Mouse (Mus musculus): ENCODE results near the gene Adam19.
A peak's percentile ranks its signal among the peaks of the same experiment; 100 is the strongest.

Gene Adam19

GRCm38 (mm10) chr11:46109206-46109605, 53.4 kb downstream of the Adam19 start:
- DNase-seq, result no peak

DNA sequence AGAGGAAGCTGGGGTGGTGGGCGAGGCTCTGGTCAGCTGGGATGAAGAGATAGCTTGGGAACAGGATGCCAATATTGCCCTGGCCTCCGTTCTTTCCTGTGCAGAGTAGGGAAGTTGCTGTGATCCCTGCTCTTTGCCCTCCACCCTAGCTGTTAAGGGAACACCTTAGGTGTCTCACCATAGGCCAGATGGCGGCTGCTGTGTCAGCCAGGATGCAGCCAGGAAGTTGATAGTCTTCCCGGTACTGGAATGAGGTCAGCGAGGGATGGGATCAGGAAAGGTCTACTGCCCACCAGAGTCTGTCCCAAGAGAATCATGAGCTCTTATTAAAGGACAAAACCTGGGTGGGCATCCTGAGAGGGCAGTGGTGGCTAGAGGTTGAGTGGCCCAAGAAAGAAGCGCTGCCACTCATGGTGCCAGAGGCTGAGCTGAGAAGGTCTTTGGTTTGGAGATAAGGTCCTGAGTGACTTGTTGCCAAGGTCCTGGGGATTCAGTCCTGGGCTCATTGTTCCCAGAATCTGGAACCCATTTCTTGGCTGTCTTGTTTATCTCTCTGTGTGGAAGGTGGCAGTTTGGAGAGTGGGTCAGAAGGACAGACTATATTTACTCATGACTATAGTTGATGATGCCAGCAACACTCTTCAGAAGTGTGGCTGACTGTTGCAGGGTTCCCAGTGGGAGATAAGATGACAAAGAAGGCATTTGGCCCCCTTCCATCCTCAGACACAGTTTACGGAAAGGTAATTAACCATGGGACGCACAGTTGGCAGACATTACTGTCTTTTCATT, 54.6 kb downstream of the Adam19 start:
- DNase-seq, result no peak

GRCm38 (mm10) chr11:46110945-46111287, 55.1 kb downstream of the Adam19 start:
- DNase-seq, result no peak

DNA sequence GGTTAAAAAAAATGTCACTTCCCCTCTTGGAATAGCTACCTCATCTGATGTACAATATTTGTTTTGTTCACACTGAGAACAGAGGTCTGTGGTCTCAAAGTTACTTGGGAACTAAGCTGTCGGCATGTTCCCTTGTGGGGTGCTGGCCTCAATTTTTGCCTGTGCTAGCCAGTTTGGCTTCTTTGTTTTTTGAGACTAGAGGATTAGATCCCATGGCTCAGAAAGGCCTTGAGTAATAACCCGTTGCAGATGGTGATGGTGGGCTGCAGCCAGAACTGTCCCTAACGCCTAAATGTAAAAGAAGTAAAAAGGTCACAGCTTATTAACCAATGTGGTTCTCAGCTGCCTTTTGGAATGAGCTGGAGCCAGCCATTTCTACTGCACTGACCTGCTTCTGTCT, 57.4 kb downstream of the Adam19 start:
- no peak for DNase-seq

GRCm38 (mm10) chr11:46114221-46114620, 58.4 kb downstream of the Adam19 start:
- peak; percentile 29 for DNase-seq

DNA sequence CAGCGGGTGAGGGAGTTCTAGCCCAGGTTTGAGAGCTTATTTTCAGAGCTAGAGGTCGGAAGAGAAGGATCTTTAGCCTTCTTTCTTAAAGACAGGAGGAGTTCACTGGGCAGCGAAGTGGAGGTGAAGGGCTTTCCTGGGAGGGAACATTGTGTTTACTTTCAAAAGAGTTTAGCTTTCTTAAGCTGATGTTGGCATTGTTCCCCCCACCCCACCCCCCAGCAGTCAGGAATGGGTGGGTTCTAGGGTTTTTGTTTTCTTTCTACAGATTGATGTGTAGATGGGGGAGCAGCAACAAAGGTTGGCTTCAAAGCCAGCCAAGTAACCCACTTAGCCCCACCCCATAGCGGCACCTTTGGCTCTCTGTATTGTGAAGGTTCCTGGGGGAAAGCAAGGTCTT, 59.2 kb downstream of the Adam19 start:
- no peak for DNase-seq

DNA sequence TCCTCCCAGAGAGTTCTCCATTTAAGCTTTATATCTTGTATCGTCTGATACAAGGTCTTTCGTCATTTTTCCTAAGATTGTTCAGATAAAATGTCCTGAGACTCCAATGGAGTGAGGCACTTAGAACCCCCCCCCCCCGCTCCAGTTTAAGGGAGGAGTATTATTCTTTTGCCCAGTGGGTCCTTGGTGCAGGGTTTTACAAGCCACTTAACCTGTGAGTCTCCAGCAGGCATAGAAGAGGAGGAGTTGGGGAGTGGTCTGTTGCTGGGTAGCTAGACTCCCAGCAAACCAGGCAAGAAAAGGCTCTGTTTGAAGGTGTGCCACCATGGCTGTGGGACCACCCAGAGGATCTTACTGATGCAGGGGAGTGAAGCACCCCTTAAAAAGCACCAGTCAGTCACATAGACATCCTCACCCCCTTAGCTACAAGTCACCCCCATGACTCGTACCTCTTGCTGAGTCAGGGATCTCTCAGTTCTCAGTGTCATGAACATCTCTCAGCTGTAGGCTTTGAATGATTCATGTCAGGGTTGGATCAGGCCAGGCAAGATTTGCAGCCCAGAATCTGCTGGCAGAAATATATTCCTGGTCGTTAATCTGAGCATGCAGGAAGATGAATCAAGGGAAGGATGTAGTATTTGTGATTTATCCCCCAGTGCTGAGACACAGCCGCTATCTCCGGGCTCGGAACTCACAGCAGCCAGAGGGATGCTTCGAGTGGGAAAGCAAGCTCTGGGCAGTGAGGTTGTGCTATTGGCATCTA, 59.8 kb downstream of the Adam19 start:
- no peak for DNase-seq

- DNase-seq, result no peak
Observed at GRCm38 (mm10) chr11:46116510-46116909, 60.7 kb downstream of the Adam19 start.

GRCm38 (mm10) chr11:46119624-46120023, 63.8 kb downstream of the Adam19 start:
- DNase-seq, result no peak

DNA sequence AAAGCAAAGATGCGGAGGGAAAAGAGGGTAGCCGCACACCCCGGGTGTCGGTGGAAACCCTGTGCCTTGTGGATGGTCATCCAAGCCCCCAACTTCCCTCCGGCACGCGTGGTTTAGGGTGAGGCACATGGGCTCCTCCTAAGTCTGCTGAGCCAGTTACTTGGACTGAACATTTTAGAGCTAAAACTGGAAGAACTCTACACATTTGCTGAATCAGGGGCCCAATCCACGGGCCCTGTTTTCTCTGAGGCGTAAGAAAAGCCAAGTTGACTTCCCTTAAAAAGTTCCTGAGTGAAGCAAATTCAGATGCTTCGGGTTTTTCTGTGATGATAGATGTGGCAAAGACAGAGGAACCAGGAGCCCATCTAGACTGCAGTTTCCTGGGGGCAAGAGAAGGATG, 64.3 kb downstream of the Adam19 start:
- DNase-seq, result no peak

- DNase-seq, result no peak
Observed at GRCm38 (mm10) chr11:46121666-46122065, 65.9 kb downstream of the Adam19 start.

- no peak for DNase-seq
Observed at GRCm38 (mm10) chr11:46122875-46123274, 67.1 kb downstream of the Adam19 start.

GRCm38 (mm10) chr11:46123328-46123866, 67.6 kb downstream of the Adam19 start:
- DNase-seq, result no peak

- DNase-seq, result no peak
Observed at GRCm38 (mm10) chr11:46125093-46125834, 69.5 kb downstream of the Adam19 start.

GRCm38 (mm10) chr11:46125835-46126229, 70.0 kb downstream of the Adam19 start:
- DNase-seq, result no peak

DNA sequence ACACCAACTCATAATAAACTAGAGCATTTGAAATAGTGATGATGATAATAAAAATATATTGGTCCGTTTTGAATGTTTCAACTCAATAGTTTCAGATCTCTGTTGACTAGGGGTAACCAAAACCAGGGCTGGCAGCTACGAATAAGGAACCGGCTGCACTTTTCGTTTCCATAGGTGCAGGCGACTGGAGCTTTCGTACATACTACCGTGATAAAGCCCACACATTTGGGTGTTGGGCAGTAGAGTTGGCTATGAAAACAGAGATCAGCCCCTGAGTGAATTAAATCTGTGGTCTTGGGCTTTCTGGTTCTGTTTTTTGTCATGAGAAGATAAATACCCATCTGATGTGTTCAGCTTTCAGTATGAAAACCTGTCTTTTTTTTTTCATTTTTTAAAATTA, 70.5 kb downstream of the Adam19 start:
- DNase-seq, result no peak

GRCm38 (mm10) chr11:46126827-46127410, 71.1 kb downstream of the Adam19 start:
- no peak for DNase-seq

- no peak for DNase-seq
Observed at GRCm38 (mm10) chr11:46127621-46128547, 72.1 kb downstream of the Adam19 start.

- DNase-seq, result peak; percentile 55
Observed at GRCm38 (mm10) chr11:46128548-46128945, 72.8 kb downstream of the Adam19 start.

DNA sequence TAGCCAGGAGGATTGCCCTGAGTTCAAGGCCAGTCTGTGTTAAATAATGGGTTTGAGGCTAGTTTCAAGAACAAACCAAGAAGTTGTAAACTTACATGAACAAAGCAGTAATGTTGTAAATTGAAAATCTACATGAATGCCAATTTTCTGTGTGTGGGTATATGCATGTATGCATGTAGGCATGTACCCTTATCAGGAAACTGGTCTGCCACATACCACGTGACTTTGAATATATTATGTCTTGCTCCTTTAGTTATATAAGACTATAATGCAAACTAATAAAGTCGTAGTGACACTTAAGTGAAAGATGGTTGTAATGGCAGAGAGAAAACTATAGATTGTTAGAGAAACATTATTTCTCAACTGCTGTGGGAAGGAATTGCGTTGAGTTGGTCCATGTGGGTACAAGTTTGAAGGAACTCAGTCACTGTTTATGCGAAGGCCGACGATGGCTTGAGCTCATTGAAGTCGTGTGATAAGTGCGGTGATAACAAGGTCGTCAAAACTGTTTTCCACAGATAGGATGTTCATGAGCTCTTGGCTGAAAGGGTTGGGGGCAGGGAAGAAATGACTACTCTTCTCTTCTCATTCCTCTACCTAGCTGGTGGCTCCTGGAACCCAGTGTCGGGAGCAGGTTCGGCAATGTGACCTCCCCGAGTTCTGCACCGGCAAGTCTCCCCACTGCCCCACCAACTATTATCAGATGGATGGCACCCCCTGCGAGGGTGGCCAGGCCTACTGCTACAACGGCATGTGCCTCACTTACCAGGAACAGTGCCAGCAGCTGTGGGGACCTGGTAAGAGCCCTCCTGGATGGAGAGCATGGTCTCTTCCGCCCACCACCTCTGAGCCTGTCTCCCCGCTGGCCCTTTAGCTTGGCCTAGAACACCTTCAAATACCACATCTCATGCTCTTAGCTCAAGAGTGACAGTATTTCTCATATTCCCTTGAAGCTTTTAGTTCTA, 75.5 kb downstream of the Adam19 start:
- DNase-seq, result no peak

DNA sequence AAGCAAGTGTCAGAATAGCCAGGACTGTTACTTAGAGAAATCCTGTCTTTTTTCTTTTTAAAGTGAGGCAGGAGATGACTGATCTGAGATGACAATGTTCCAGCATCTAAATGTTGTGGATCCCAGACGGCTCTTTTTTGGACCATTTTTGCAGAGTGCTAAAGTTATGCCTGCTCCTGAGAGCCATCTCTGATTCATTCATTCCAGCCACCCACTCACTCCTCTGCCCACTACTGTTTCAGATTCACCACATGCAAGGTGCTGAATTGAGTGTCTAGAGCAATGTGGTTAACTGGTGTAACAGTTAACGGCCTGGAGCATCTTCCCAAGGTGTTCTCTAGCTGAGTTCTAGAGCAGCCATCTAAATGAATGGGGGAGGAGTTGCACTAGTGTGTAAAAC, 79.1 kb downstream of the Adam19 start:
- DNase-seq, result no peak

Measured in cerebellum, adult 8-10 months (tissue).